Mouse (Mus musculus) ES-Bruce4 (cell line): ENCODE measurements around the gene Gm19684.
"Not testable (repeated sequence)": the region's sequence is repeated elsewhere in the genome, so short reads cannot be mapped to it uniquely, and the experiment has no call there.

ENCODE experiments used
- CTCF ChIP-seq: IDR thresholded peaks from one replicate; pipeline ENCODE4 v1.8.1; 2011; ENCODE audit warnings: low read depth, low read length
- EP300 ChIP-seq: IDR thresholded peaks from 2 replicates; pipeline ENCODE4 v1.6.1; 2011; ENCODE audit warnings: low read depth, low read length; ENCODE audit not compliant: insufficient read depth
- POLR2A ChIP-seq: IDR thresholded peaks from one replicate; pipeline ENCODE4 v1.8.1; 2011; ENCODE audit warnings: low read length; ENCODE audit not compliant: insufficient read depth

DNA sequence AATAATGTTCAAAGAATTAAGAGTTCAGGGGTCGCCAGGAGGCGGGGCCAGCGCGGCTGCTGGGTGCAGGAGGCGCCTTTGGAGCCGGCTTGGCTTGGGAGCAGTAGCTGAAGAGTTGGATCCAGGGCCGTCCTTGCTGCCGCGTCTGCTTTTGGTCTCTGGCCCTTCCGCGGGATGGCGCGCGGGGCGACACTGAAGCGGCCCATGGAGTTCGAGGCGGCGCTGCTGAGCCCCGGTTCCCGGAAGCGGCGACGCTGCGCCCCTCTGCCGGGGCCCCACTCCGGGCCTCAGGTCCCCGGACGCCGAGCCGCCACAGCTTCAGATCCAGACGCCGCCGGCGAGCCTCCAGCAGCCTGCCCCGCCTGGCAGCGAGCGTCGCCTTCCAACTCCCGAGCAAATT, 57.5 kb downstream of the Gm19684 start:
- not testable (repeated sequence) for TF ChIP-seq CTCF, POLR2A, EP300
